Mouse (Mus musculus) stomach, postnatal 0 days (tissue): Measurements from ENCODE around the gene Lpp.

Source experiments
- CTCF ChIP-seq: IDR thresholded peaks from 2 replicates; pipeline ENCODE4 v1.5.1; 2016; ENCODE audit warnings: antibody characterized with exemption, low read depth, mild to moderate bottlenecking, moderate library complexity
- EP300 ChIP-seq: optimal IDR thresholded peaks from 2 replicates; pipeline ENCODE3; 2016; ENCODE audit warnings: antibody characterized with exemption

DNA sequence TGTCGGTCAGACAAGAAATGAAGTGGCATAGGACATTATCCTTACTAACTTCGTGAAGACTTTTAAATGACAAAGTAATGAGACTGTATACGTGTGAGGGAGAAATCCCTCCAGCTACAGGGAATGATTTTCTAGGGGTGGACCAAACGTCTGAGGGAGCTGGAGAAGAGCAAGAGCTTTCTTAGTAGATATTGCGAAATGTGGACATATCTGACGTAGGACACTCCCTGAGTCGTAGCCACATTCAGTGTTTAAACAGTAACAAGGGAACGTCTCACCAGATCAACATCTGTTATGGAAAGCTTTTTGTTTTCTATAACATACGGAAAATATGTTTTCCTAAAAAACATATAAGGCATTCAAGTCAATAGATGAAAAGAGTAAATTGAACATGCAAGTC lies 362.8 kb downstream of the Lpp start:
- TF ChIP-seq EP300 (no peak), CTCF (no peak)
